ENCODE assay signal across 17 mouse cellular contexts in the genomic region with DNA sequence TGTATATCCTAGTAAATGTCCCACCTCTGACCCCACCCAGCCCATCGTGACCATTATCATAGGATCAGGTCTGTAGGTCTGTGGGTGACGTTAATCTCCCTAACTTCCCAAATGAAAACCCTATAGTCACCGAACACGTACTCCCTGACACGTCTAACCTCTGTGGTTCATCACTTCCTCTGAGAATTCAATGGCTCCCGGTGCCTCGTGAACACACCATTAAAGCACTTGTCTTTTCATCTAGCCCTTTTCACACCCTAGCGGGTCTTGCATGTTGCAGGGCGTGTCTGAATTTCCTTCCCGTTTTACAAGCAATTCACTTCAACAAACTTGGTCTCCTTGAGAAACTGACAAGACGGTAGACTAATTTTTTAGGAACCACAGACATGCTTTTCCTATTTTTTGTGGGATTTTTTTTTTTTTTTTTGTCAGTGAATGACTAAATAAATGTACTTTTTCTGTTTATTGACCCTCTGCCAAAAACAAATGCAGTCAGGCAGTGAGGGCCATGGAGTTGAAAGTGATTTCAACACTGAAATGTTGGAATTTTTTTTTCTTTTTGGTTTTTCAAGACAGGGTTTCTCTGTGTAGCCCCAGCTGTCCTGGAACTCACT. TPM values are rescaled to one million over a fixed set of nuclear protein-coding genes. Genes with fewer than 3 reads are reported as not detected.
A peak's percentile ranks its signal among the peaks of the same experiment; 100 is the strongest.
DNase-seq lines count a peak whose midpoint lies in the region; ATAC-seq and TF ChIP-seq lines count a peak whose summit lies in the region.
"Had no signal": no experiment of that assay in that cellular context is flagged by ENCODE, and none has a peak within 500 bp of the region (broad histone marks: within the 10 kb centered on the region; RNA-seq: fewer than 3 reads in every experiment).

No protein-coding gene starts in this region.

- H3K9ac ChIP-seq in liver, embryonic 14.5 days (replicated peaks): peak overlapping the region; percentile 1; the same call in 1 of the 2 replicates
- H3K9ac ChIP-seq in kidney, embryonic 16.5 days (replicated peaks; ENCODE audit: low read length): no peak overlapping the region
- H3K9ac ChIP-seq: embryonic facial prominence, embryonic 12.5 days; forebrain, postnatal 0 days; hindbrain, embryonic 12.5 days; neural tube, embryonic 12.5 days; stomach, embryonic 15.5 days had no signal

- TF ChIP-seq EP300 in liver, embryonic 14.5 days (IDR thresholded peaks at IDR 0.05; ENCODE audit: low read depth): no peak

- H3K27ac ChIP-seq in liver, embryonic 14.5 days: peak overlapping the region; percentile 97
- no peak overlapping the region for H3K27ac ChIP-seq in kidney, embryonic 16.5 days (ENCODE audit: low read length)
- H3K27ac ChIP-seq: embryonic facial prominence, embryonic 12.5 days; hindbrain, embryonic 12.5 days; neural tube, embryonic 12.5 days; stomach, embryonic 15.5 days had no signal

- peak overlapping the region; percentile 14 for H3K4me2 ChIP-seq in liver, embryonic 14.5 days (ENCODE audit: low read depth)
- no peak overlapping the region for H3K4me2 ChIP-seq in kidney, embryonic 16.5 days (replicated peaks; ENCODE audit: low read depth, low read length)
- H3K4me2 ChIP-seq: embryonic facial prominence, embryonic 12.5 days; hindbrain, embryonic 12.5 days; neural tube, embryonic 12.5 days; stomach, embryonic 15.5 days had no signal

- 12% methylated on average over 11 of the region's 11 CpGs for WGBS in liver, embryonic 14.5 days (ENCODE audit: insufficient replicate concordance)
- 79% methylated on average over 11 of the region's 11 CpGs for WGBS in kidney, embryonic 16.5 days

- DNase-seq in CD4-positive, CD25-positive, alpha-beta regulatory T cell, adult 2 months (ENCODE audit: low read depth, low spot score): peak; percentile 5
- peak; percentile 42 for DNase-seq in adipocyte (ENCODE audit: low spot score)
- DNase-seq in liver, embryonic 14.5 days (ENCODE audit: low read depth in 3 of 3, low spot score in 3 of 3): no peak
- peak; percentile 69 to 76 for DNase-seq in natural killer cell, adult 2 months (ENCODE audit: low spot score in 2 of 2)
- no peak for DNase-seq in kidney, postnatal 10 days
- no peak for DNase-seq in left cerebral cortex, adult 9 months (ENCODE audit: low spot score in 2 of 2)
- DNase-seq: adrenal gland, postnatal 14 days; cerebellum, adult 8-10 months; forebrain, postnatal 0 days; right cerebral cortex, adult 18-20 months had no signal

- H3K9me3 ChIP-seq in liver, embryonic 14.5 days (ENCODE audit: control insufficient read depth, low read length): no peaks in the 10 kb centered on the region
- H3K9me3 ChIP-seq in kidney, embryonic 16.5 days (ENCODE audit: low read length): no peaks in the 10 kb centered on the region
- H3K9me3 ChIP-seq: embryonic facial prominence, embryonic 12.5 days; hindbrain, embryonic 12.5 days; neural tube, embryonic 12.5 days; stomach, embryonic 15.5 days had no signal

- peaks cover 85 to 86% of the 10 kb centered on the region in 2 experiments for H3K4me1 ChIP-seq in liver, embryonic 14.5 days (replicated peaks; ENCODE audit: control insufficient read depth in 2 of 2, insufficient read depth in 2 of 2, low read length in 1 of 2)
- H3K4me1 ChIP-seq in kidney, embryonic 16.5 days (ENCODE audit: insufficient read depth, low read length): peaks cover 8% of the 10 kb centered on the region; the same call in 1 of the 2 replicates
- H3K4me1 ChIP-seq: hindbrain, embryonic 12.5 days; neural tube, embryonic 12.5 days had no signal

- no peaks in the 10 kb centered on the region for H3K27me3 ChIP-seq in liver, embryonic 14.5 days (ENCODE audit: control insufficient read depth, insufficient read depth, low read length)
- H3K27me3 ChIP-seq in kidney, embryonic 16.5 days (ENCODE audit: insufficient read depth, low read length): no peaks in the 10 kb centered on the region
- H3K27me3 ChIP-seq: embryonic facial prominence, embryonic 12.5 days; hindbrain, embryonic 12.5 days; neural tube, embryonic 12.5 days; Patski; stomach, embryonic 15.5 days had no signal

- no peak overlapping the region for H3K4me3 ChIP-seq in liver, embryonic 14.5 days (ENCODE audit: insufficient read depth in 1 of 2, low read depth in 2 of 2, low read length in 2 of 2)
- no peak overlapping the region for H3K4me3 ChIP-seq in kidney, embryonic 16.5 days (ENCODE audit: low read length)
- H3K4me3 ChIP-seq: embryonic facial prominence, embryonic 12.5 days; hindbrain, embryonic 12.5 days; neural tube, embryonic 12.5 days; stomach, embryonic 15.5 days had no signal

- ATAC-seq in CD4-positive, CD25-positive, alpha-beta regulatory T cell, adult 4 months: no peak
- ATAC-seq in liver, embryonic 14.5 days (ENCODE audit: insufficient read depth): no peak
- ATAC-seq in kidney, embryonic 16.5 days (ENCODE audit: low FRiP score, low TSS enrichment): no peak
- ATAC-seq: forebrain, postnatal 0 days; Patski had no signal

- no peaks in the 10 kb centered on the region; the same call in 1 of the 2 replicates for H3K36me3 ChIP-seq in liver, embryonic 14.5 days (replicated peaks; ENCODE audit: control insufficient read depth, insufficient read depth, low read depth)
- H3K36me3 ChIP-seq in kidney, embryonic 16.5 days (ENCODE audit: insufficient read depth, low read length): no peaks in the 10 kb centered on the region
- H3K36me3 ChIP-seq: hindbrain, embryonic 12.5 days; neural tube, embryonic 12.5 days; stomach, embryonic 15.5 days had no signal

- no peak for TF ChIP-seq CTCF in liver, embryonic 14.5 days (IDR thresholded peaks at IDR 0.05; ENCODE audit: low read depth)

RNA-seq across cellular contexts. Expression of a gene that starts 23.5 kb away (rescaled TPM):
- polyA plus RNA-seq in CD4-positive, CD25-positive, alpha-beta regulatory T cell, adult 4 months (2017; shearing (Covaris generic)): not detected
- 13.2 and 17.3 TPM in 2 replicates for polyA plus RNA-seq in liver, embryonic 14.5 days (2012; rRNA removed)
- polyA plus RNA-seq in liver, embryonic 14.5 days (2014; fragmentation: Nextera tagmentation; extraction: Ambion mirVana): 24.1 and 27.5 TPM in 2 replicates
- polyA plus RNA-seq in kidney, embryonic 16.5 days (2015; fragmentation: Nextera tagmentation; extraction: Ambion mirVana): 2.7 and 2.8 TPM in 2 replicates

Comparison
In these comparisons a context has a peak if more than half of its experiments do, and no peak if none do; other contexts are left out.
1. DNase-seq: peak in CD4-positive, CD25-positive, alpha-beta regulatory T cell, adult 2 months (single experiment), adipocyte (single experiment) and natural killer cell, adult 2 months (2 of 2); none in liver, embryonic 14.5 days (0 of 3), kidney, postnatal 10 days (single experiment) and left cerebral cortex, adult 9 months (0 of 2).